In the genomic region with DNA sequence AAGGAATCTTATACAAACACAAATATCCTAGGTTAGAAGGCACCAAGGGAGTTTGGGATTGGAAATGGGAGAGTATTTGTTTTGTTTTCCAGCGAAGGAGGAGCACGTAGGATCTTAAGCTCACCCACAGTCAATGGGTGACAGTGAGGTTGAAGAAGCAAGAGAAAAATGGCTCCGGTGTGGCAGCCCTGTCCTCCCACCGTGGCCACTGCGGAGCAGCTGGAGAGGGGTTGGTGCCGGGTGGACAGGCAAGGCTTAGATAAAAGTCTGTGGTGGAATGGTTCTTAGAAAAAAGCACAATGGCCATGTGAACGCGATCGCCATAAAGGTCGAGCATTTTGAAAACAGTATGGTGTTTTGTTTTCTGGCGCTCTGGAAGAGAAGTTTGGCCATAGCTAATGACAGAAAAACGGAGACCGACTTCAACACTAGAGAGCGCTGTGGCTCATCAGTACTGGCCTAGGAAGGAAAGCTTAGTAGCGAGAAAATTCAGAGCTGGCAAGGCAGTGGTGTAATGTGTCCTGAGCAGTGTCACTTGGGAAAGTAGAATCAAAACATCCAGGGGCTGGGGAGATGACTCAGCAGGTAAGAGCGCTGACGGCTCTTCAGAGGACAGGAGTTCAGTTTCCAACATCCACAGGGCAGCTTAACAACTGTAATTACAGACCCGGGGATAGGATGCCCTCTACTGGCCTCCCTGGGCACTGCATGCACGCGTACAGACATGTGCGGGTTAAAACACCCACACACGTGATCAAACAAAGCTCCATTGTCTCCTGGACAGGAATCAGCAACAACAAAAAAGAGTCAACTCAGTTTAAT, we compare ENCODE assay signal across 8 mouse cellular contexts. TPM values are rescaled to one million over a fixed set of nuclear protein-coding genes. Genes with fewer than 3 reads are reported as not detected.
DNase-seq lines count a peak whose midpoint lies in the region; ATAC-seq and TF ChIP-seq lines count a peak whose summit lies in the region.

No protein-coding gene starts in this region.

- H3K9ac ChIP-seq in ES-Bruce4 (ENCODE audit: low read depth, poor library complexity, severe bottlenecking): peak overlapping the region; percentile 33; the same call in 1 of the 2 replicates
- H3K9ac ChIP-seq in forebrain, embryonic 13.5 days: no peak overlapping the region
- no peak overlapping the region for H3K9ac ChIP-seq in liver, postnatal 0 days (replicated peaks)
- no peak overlapping the region for H3K9ac ChIP-seq in neural tube, embryonic 14.5 days (replicated peaks; ENCODE audit: low read depth, low read length)

- WGBS in forebrain, embryonic 13.5 days: 17% methylated on average over 22 of the region's 22 CpGs
- WGBS in large intestine, adult 2 months: 19% methylated on average over 22 of the region's 22 CpGs
- WGBS in liver, postnatal 0 days (ENCODE audit: insufficient replicate concordance): 18% methylated on average over 22 of the region's 22 CpGs
- WGBS in neural tube, embryonic 14.5 days: 19% methylated on average over 22 of the region's 22 CpGs

- peak; percentile 34; the same call in 1 of the 2 replicates for TF ChIP-seq EP300 in ES-Bruce4 (IDR thresholded peaks at IDR 0.05; ENCODE audit: insufficient read depth, low read depth, low read length)
- no peak for TF ChIP-seq EP300 in liver, postnatal 0 days (IDR thresholded peaks at IDR 0.05; ENCODE audit: low read depth)

- peak; percentile 71 for ATAC-seq in cerebellum, adult (ENCODE audit: insufficient number of reproducible peaks, low FRiP score, low TSS enrichment)
- ATAC-seq in forebrain, embryonic 13.5 days: peak; percentile 83
- ATAC-seq in liver, postnatal 0 days: peak; percentile 91
- peak; percentile 76 for ATAC-seq in neural tube, embryonic 14.5 days (ENCODE audit: low read depth)

- TF ChIP-seq POLR2A in ES-Bruce4 (IDR thresholded peaks at IDR 0.05; ENCODE audit: insufficient read depth, low read length): no peak

- TF ChIP-seq CTCF in ES-Bruce4 (IDR thresholded peaks at IDR 0.05; ENCODE audit: low read depth, low read length): peak; percentile 90
- TF ChIP-seq CTCF in liver, postnatal 0 days (IDR thresholded peaks at IDR 0.05; ENCODE audit: low read depth): peak; percentile 88

- H3K4me2 ChIP-seq in forebrain, embryonic 13.5 days: peak overlapping the region; percentile 47
- H3K4me2 ChIP-seq in liver, postnatal 0 days (ENCODE audit: low read depth, low read length): peak overlapping the region; percentile 62
- peak overlapping the region; percentile 24; the same call in 1 of the 2 replicates for H3K4me2 ChIP-seq in neural tube, embryonic 14.5 days (ENCODE audit: low read depth, low read length)

- peak overlapping the region; percentile 54 for H3K4me3 ChIP-seq in ES-Bruce4 (ENCODE audit: low read depth, low read length)
- H3K4me3 ChIP-seq in forebrain, embryonic 13.5 days: no peak overlapping the region
- peak overlapping the region; percentile 31 for H3K4me3 ChIP-seq in liver, postnatal 0 days (ENCODE audit: low read depth, low read length)
- H3K4me3 ChIP-seq in neural tube, embryonic 14.5 days (ENCODE audit: low read depth, low read length): no peak overlapping the region

- no peaks in the 10 kb centered on the region for H3K36me3 ChIP-seq in ES-Bruce4 (ENCODE audit: control insufficient read depth, insufficient read depth, low read length, poor library complexity, severe bottlenecking)
- no peaks in the 10 kb centered on the region for H3K36me3 ChIP-seq in forebrain, embryonic 13.5 days (ENCODE audit: poor library complexity, severe bottlenecking)
- H3K36me3 ChIP-seq in liver, postnatal 0 days (replicated peaks; ENCODE audit: insufficient read depth, low read length): no peaks in the 10 kb centered on the region
- H3K36me3 ChIP-seq in neural tube, embryonic 14.5 days (ENCODE audit: control insufficient read depth, insufficient read depth, low read length): no peaks in the 10 kb centered on the region

- H3K27me3 ChIP-seq in ES-Bruce4 (ENCODE audit: control insufficient read depth, insufficient read depth, low read length, poor library complexity, severe bottlenecking): no peaks in the 10 kb centered on the region
- H3K27me3 ChIP-seq in forebrain, embryonic 13.5 days: 0 out of 2 replicates have a peak, but pooled peaks cover 3% of the 10 kb centered on the region
- no peaks in the 10 kb centered on the region for H3K27me3 ChIP-seq in liver, postnatal 0 days (ENCODE audit: insufficient read depth, low read length)
- no peaks in the 10 kb centered on the region for H3K27me3 ChIP-seq in neural tube, embryonic 14.5 days (ENCODE audit: control insufficient read depth, insufficient read depth, low read length)

- intact Hi-C loops in heart, postnatal 10 days (cut with DNase I): loop anchor here (1.0 to 5.0 kb wide), 3 partner anchors 44 to 468 kb away; no protein-coding TSS in a partner anchor

- peaks cover 4% of the 10 kb centered on the region for H3K4me1 ChIP-seq in ES-Bruce4 (ENCODE audit: control insufficient read depth, insufficient read depth, low read length)
- H3K4me1 ChIP-seq in forebrain, embryonic 13.5 days: 0 out of 2 replicates have a peak, but pooled peaks cover 8% of the 10 kb centered on the region
- H3K4me1 ChIP-seq in liver, postnatal 0 days (ENCODE audit: insufficient read depth): no peaks in the 10 kb centered on the region
- H3K4me1 ChIP-seq in neural tube, embryonic 14.5 days (ENCODE audit: control insufficient read depth, insufficient read depth, low read length): no peaks in the 10 kb centered on the region

- DNase-seq in heart, postnatal 10 days: peak; percentile 70 to 85
- peak; percentile 37 for DNase-seq in large intestine, adult 2 months (ENCODE audit: low read depth, low spot score)
- DNase-seq in liver, postnatal 0 days: peak; percentile 88
- DNase-seq in testis, postnatal 10 days (ENCODE audit: low spot score): peak; percentile 87

- no peaks in the 10 kb centered on the region for H3K9me3 ChIP-seq in ES-Bruce4 (replicated peaks; ENCODE audit: control insufficient read depth, insufficient read depth, low read length, poor library complexity, severe bottlenecking)
- no peaks in the 10 kb centered on the region for H3K9me3 ChIP-seq in forebrain, embryonic 13.5 days (replicated peaks)
- no peaks in the 10 kb centered on the region for H3K9me3 ChIP-seq in liver, postnatal 0 days (ENCODE audit: low read length)
- H3K9me3 ChIP-seq in neural tube, embryonic 14.5 days (ENCODE audit: control insufficient read depth, low read length): no peaks in the 10 kb centered on the region

- no peak overlapping the region for H3K27ac ChIP-seq in ES-Bruce4 (ENCODE audit: insufficient read depth, low read length)
- H3K27ac ChIP-seq in forebrain, embryonic 13.5 days: no peak overlapping the region
- H3K27ac ChIP-seq in liver, postnatal 0 days (ENCODE audit: low read depth): no peak overlapping the region
- H3K27ac ChIP-seq in neural tube, embryonic 14.5 days (ENCODE audit: low read depth, low read length): no peak overlapping the region

RNA-seq across cellular contexts. Expression of gene Efcab10, which starts 14.8 kb away (rescaled TPM):
- 2.1 and 4.7 TPM in 2 replicates for polyA plus RNA-seq in ES-Bruce4 (2011; ENCODE audit: insufficient read depth, insufficient read length, low read depth, missing spikeins)
- 1.0 and 1.6 TPM in 2 replicates for polyA plus RNA-seq in forebrain, embryonic 13.5 days (2015; fragmentation: Nextera tagmentation; extraction: Ambion mirVana)
- not detected for total RNA-seq in heart, postnatal 10 days (2021)
- not detected in 2 replicates for polyA plus RNA-seq in large intestine, adult 2 months (2012; rRNA removed)
- polyA plus RNA-seq in liver, postnatal 0 days (2015; fragmentation: Nextera tagmentation; extraction: Ambion mirVana): not detected in 2 replicates
- polyA plus RNA-seq in neural tube, embryonic 14.5 days (2014; fragmentation: Nextera tagmentation; extraction: Ambion mirVana): 1.7 and 2.9 TPM in 2 replicates

RNA-seq across cellular contexts. Expression of gene Twistnb, which starts 49.6 kb away (rescaled TPM):
- 30.5 and 32.1 TPM in 2 replicates for polyA plus RNA-seq in ES-Bruce4 (2011; ENCODE audit: insufficient read depth, insufficient read length, low read depth, missing spikeins)
- polyA plus RNA-seq in forebrain, embryonic 13.5 days (2015; fragmentation: Nextera tagmentation; extraction: Ambion mirVana): 44.2 and 48.6 TPM in 2 replicates
- total RNA-seq in heart, postnatal 10 days (2021): 10 to 100 TPM; 11.1 to 12.4 TPM
- 7.9 and 13.6 TPM in 2 replicates for polyA plus RNA-seq in large intestine, adult 2 months (2012; rRNA removed)
- 48.2 and 51.8 TPM in 2 replicates for polyA plus RNA-seq in liver, postnatal 0 days (2015; fragmentation: Nextera tagmentation; extraction: Ambion mirVana)
- polyA plus RNA-seq in neural tube, embryonic 14.5 days (2014; fragmentation: Nextera tagmentation; extraction: Ambion mirVana): 40.7 and 55.5 TPM in 2 replicates

Comparison
In these comparisons a context has a peak if more than half of its experiments do, and no peak if none do; other contexts are left out.
1. H3K4me3 ChIP-seq: peak in ES-Bruce4 (single experiment) and liver, postnatal 0 days (single experiment); none in forebrain, embryonic 13.5 days (single experiment) and neural tube, embryonic 14.5 days (single experiment).
2. DNase-seq: peak in every context shown above with its lines; median percentile 88 in liver, postnatal 0 days; 87 in testis, postnatal 10 days; 78 in heart, postnatal 10 days; 37 in large intestine, adult 2 months.
3. Peak in every context shown above with its lines, with median percentiles within 50 percentile points of each other: ATAC-seq and H3K4me2 ChIP-seq.